Mouse (Mus musculus) embryonic fibroblast, embryonic 13.5 days (primary cell): Measurements from ENCODE around the gene Syne2.

Experiments
- CTCF ChIP-seq: IDR thresholded peaks from 2 replicates; pipeline ENCODE4 v1.5.1; 2011; ENCODE audit warnings: mild to moderate bottlenecking, control low read depth, low read length, moderate library complexity, borderline replicate concordance; ENCODE audit not compliant: insufficient read depth
- POLR2A ChIP-seq: IDR thresholded peaks from 2 replicates; pipeline ENCODE4 v1.6.1; 2011; ENCODE audit warnings: low read depth, mild to moderate bottlenecking, control low read depth, low read length, moderate library complexity

DNA sequence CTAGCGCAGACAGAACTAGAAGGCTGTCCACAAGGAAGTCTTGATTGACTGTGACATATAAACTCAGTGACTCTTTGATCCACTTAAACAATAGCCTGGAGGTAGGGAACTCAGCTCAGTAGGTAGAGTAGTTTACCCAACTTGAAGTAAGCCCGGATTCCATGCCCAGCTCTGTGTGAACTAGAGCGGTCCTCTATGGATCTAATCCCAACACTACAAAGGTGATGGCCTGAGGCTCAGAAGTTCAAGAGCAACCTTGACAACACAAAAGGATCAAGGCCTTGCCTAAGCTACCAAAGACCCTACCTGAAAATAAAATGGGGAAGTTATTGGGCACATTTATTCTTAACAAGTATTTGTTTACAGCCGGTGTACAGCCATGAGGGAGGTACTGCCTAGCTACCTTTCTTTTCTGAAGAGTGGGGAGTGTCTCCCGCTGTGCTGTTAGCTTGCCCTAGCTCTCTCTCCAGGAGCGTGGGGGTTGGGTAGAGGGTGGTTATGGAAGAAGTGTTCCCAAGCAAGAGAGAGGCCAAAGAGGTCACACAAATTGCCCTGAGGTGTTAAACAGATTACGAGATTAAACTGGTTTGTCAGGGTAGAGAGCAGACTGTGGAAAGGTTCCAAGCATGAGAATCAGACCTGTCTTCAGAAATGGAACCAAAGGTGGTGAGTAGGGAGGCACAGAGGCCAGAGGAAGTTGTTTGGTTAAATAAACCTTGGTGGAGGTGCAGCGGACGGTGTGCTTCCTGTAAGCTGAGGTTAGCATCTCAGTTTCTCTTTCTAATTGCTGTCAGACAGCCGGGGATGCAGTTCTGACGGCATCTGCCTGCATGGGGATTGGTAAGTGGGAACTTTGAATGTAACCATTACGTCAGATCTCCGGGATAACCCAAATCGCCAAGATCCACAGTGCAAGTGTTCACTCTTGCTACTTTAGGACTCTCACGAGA is 268.3 kb downstream of the Syne2 start:
- no peak for TF ChIP-seq CTCF
- no peak for TF ChIP-seq POLR2A
